Mouse (Mus musculus) mesoderm, embryonic 11.5 days (tissue): Measurements from ENCODE around the gene Mrpl41.

Experiments used
- DNase-seq: peaks from one replicate; pipeline ENCODE4 v3.0.0-alpha.2; 2012; ENCODE audit warnings: low read depth, low spot score

Gene Mrpl41

DNA sequence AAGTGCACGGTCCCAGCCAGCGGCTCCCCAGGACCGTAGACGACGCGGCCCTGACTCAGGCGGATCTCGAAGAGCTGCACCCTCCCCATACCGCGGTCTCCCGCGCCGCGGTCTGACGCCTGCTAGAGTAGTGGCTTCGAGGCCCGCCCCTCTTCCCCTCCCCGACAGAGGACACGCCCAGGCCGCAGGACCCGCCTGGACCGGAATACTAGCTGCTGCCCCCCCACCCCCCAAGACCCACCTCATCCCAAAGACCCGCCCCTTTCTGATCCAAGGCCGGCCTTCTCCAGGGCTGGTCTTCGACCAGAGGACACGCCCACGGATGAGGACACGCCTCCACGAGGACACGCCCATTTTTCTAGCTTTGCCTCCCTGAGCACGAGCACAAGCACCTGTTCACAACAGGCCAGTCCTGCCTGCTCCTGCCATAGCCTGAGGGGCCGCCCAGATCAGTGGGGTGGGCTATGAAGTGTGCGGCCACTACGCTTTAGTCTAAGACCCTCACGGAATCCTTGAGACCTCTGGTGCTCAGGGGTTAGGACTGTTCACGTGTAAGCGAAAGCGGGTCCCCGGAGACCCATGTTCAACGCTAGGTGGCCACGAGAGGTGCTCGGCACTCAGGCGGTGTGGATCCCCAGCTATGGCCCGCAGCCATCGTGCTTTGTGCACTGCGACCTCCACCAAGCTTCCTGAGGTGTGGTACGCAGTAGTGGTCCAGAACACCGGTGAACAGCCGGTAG lies 39.7 kb downstream of the Mrpl41 start, which contains the start of gene Arrdc1:
Arrdc1 (minus strand) TSS at position 196 of the 740 bp plus-strand sequence.
- DNase-seq = peak; percentile 96

DNA sequence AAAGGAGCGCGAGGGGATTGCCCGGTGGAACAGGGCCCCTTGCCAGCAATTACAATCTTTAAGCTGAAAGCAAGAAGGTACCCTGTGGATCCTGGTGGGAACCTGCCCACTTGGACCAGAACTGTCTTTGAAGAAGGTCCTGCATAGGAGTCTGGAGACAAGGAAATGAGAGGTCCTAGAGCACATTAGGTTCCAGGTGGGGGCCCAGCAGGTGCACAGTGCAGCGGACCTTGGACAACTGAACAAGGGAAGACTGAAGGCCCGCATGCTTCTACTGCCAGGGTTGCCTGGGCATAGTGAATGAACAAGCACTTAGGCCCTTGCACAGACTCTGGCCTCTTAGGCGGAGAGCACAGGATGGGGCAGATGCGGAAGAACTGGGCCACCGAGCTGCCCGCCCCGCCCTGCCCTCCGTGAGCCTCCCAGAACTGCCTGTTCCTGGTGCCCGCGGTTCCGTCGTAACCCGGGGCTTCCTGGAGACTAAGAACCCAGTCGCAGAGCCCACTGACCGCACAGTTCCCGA lies 40.4 kb downstream of the Mrpl41 start:
- DNase-seq = peak; percentile 14

DNA sequence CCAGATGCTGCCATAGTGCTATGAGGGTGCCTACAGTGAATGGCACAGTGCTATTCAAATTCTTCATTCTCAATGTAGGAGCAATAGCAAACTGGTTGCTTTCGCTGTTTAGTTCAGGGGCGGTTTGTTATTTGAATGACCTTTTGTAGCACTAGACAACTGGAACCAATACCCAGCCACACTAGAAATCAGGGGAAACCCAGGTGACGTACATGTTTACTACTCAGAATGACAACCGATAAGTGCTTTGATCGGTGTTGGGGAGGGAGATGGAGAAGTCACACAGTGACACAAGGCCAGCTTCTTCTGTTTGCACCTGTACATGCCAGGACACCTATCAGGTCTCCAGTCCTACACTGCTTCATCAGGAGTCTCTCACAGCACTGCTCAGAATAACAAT lies 45.3 kb downstream of the Mrpl41 start:
- DNase-seq = no peak

GRCm38 (mm10) chr2:24929119-24929518 lies 45.8 kb downstream of the Mrpl41 start:
- no peak for DNase-seq

GRCm38 (mm10) chr2:24927810-24928479 lies 47.0 kb downstream of the Mrpl41 start:
- no peak for DNase-seq

GRCm38 (mm10) chr2:24926965-24927358 lies 47.9 kb downstream of the Mrpl41 start:
- DNase-seq = no peak

DNA sequence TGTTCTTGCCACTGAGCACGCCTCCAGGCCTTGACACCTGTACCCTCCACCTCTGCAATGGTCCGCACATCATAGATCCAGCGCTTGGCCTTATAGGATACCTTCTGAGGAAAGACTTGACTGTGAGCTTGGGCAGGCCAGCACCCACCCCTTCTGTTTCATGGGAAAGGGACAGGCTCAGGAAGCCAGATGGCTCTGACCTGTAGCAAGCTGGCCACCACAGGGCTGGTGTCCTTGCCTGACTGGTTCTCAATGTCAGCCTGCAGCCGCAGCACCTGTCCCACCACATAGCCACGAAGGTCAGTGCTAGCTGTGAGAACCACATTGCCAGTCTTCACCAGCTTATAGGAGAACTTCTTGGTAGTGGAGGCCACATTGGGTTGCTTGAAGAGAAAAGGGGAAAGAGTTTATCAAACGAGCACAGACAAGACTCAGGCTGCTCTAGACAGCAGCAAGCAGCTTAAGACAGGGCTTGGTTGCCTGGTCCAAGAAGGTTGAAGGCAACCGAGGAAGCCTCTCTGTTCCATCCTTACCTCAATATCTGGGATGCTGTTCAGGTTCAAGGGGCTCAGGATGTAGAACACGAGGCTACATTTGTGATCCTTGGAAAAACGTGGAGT lies 48.4 kb downstream of the Mrpl41 start:
- DNase-seq = no peak

- DNase-seq = no peak
Measured at GRCm38 (mm10) chr2:24925284-24925683, 49.6 kb downstream of the Mrpl41 start.
